Mouse (Mus musculus): ENCODE data around the gene Yipf7.
A peak's percentile ranks its signal among the peaks of the same experiment; 100 is the strongest.

Gene Yipf7

DNA sequence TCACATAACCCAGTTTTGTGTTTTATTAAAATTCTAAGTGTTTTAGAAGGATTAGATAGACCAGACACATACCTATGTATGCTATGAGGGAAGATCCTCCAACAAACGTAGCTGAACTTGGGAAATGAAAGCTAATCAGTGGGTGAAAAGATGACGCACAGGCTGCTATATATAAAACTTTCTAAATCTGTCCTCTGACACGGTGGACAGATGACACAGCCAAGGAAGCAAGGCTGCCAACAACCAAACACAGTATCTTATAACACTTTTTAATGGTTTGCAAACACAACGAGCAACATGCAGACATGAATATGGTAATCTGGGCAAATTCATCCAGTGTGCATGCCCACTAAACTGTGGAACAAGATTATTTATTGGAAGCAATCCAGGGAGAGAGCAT lies at the start of gene Yipf7:
Gene Yipf7 (minus strand): TSS at position 160 of the 400 bp plus-strand sequence.
- no peak for DNase-seq (ENCODE audit: low read depth, low spot score)

DNA sequence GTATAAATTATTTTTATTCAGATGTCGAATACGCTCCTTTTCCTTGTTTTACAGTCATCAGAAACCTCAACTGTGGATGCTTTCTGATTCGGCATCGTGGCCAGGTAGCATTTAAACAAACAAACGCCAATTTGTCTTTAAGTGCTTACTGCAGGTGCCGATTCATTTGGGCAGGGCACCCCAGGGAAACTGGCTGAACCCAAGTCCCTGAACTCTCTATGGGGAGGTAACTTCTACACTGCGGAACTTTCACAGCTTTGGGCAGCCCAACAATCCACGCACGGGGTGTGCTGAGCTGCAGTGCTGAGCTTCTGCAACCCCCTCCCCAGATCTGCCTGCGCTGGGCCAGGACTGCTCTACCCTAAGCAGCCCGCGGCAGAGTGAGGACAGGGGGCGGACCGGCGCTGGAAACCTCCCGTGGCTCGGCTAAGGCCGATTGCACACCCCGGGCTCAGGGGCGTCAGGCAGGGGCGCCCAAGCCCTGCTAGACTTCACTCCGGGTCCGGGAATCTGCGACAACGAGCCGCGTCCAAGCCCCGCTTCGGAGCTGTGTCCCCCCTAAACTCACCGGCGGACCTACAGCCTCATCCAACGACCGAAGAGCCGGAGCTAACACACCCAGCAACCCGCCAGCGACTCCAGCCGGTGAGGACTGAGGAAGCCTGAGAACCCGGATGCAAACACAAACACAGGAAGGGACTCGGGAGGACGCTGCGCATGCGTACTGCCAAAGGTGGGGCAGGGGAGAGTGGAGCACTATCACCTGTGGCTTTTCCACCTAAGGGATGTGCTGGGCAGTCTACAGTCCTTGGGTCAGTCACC lies 49.4 kb upstream of the Yipf7 start, which contains the start of gene Gnpda2:
Gene Gnpda2 (minus strand): TSS at position 701 of the 822 bp plus-strand sequence.
- DNase-seq (ENCODE audit: low read depth, low spot score) = peak; percentile 90

DNA sequence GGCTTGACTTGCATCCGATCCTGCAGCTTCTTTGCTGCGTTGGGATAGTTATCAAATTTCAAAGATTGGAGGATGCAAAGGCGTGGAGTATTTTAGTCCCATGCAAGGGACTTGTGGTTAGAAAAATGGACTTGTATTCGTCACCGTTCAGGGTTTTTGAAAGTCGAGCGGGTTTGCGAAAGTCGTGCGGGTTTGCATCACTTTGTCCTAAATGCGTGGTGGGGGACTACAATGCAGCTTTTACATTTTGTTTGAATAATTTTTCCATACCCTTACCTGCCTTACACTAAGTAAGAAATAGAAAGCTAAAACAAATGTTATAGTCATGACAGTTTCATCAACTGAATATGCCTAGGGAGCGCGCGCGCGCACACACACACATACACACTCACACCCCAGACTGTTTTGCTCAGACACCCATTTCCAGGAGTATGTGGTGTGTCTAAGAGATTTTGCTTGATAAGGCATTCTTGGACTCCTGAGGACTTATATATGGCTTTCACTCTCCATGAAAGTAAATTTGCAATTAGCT lies 15.0 kb upstream of the Yipf7 start:
- peak; percentile 54 for DNase-seq (ENCODE audit: low read depth, low spot score)

DNA sequence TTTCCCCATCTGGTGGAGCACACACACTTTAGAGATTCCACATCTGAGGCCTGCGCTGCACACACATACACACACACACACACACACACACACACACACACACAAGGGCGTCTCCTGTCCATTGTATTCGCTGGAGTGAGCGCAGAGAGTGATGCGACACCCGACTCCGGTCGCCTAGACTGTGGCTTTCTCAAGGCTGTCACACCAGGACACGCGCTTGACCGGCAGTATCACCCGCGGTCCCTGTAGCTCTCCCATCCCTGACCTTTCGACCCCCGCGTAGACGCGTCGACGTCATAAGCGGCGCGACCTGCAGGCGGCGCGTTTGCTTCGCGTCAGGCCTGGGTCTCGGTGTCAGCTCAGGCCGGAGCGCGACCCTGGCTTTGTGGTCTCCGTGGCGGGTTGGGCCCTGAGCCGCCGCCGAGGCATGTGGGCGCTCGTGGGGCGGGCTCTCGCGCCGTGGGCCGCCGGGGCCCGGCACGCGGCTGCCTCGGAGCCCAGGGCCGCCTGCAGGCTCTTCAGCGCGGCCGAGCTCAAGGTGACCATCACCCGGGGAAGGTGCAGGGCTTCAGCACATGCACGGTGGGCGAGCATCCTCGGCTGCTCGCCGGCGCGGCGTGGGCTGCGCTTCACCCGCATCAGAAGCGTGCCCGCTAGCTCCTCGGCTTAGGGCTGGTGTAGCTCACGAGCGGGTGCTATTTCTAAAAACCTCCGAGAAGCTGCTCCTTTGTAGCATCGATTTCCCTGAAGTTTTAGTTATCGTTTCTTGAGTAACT lies 14.4 kb upstream of the Yipf7 start, which contains the start of gene Guf1:
Gene Guf1 (plus strand): TSS at position 296 of the 776 bp plus-strand sequence.
- peak; percentile 94 for DNase-seq (ENCODE audit: low read depth, low spot score)

DNA sequence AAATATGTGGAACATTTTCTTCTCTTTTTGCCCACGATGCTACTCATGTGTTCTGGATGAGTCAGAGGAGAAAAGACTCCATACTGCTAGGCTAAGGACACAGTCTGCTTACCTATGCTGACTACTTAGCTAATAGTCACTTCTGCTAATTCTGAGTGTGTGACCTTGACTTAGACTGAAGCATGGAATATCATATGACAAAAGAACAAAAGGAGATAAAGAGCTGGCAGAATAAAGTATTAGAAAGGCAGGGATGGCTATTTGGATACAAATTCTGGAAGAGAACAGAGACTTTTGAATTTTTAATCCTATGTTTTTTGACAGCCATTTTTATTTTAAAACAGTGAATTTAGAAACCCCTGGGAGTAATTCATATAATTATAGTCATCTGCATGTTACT lies 768 bp downstream of the Yipf7 start:
- no peak for DNase-seq (ENCODE audit: low read depth, low spot score)

DNA sequence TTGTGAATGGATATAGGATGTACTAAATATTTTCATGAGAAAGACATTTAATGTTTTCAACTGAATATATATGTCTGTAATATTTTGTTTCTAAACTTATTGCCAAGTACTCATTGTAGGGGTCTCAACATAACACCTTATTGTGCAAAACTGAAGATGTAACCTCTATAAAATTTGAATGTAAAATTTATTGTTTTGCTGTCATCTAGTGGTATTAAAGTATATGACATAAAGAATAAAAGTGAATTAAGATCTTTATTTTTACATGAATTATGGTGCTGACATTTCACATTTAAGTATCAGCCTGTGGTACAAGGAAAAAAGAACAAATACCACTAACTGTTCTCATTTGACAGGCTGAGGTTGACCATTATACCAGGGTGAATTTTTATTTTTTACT lies 18.5 kb downstream of the Yipf7 start:
- DNase-seq (ENCODE audit: low read depth, low spot score) = no peak

DNA sequence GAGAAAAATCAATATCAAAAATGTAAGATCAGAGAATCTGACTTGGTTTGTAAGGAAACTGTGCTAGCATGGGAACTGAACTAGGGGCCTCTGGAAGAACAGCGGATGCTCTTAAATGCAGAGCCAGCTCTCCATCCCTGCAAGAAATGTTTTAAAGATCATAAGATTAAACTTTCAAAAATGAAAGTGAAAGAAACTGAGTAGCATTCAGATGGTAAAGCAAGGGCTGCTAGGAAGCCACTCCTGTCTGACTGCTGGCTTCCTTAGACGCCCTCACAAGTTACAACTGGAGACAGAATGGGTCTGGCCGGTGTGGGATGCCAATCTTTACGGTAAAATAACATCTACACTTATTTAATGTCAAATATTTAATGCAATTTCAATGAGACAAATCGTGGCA lies 20.4 kb downstream of the Yipf7 start:
- DNase-seq (ENCODE audit: low read depth, low spot score) = peak; percentile 27

DNA sequence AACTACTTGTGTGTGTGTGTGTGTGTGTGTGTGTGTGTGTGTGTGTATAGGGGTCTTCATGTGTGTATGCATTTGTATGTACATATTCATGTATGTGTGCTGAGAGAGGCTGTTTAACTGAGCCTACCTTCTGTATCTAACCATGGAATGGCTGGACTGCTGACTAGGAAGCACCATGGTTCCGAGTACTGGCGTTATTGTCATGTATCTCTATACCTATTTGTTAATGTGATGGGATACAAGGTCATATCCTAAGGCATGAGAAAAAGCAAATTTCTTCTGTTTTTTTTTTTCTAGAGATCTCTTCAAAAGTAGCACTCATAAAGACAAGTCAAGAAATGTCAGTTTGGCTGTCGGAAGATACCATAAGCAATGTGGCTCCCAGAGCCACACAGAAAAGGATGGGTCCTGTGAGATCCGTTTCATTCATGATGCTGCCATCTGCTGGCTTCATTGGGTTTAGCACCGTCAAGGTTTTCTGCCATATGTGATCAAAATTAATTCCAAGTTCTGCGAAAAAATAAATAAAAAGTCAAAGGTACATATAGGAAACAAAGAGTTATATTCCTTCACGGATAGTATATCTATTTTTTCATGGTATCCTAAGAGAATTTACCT lies 21.7 kb downstream of the Yipf7 start:
- DNase-seq (ENCODE audit: low read depth, low spot score) = peak; percentile 68

DNA sequence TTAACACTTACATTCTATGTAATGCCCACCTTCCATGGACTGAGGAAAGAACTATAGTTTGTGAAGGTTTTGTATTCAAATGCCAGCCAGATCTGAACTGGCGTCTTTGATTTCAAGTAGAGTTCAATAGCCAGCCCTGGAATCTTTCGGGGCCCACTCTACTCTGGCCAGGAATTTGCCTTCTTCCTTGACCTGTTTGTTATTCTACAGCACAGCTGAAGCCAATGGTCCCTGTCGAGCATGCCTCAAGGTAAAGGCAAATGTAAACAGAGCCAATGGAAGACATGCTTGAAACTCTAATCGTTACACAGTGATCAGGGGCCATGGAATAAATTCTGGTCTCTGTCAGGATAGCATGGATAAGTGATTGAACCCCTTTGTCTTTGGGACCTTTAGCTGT lies 30.2 kb downstream of the Yipf7 start:
- DNase-seq (ENCODE audit: low read depth, low spot score) = no peak

DNA sequence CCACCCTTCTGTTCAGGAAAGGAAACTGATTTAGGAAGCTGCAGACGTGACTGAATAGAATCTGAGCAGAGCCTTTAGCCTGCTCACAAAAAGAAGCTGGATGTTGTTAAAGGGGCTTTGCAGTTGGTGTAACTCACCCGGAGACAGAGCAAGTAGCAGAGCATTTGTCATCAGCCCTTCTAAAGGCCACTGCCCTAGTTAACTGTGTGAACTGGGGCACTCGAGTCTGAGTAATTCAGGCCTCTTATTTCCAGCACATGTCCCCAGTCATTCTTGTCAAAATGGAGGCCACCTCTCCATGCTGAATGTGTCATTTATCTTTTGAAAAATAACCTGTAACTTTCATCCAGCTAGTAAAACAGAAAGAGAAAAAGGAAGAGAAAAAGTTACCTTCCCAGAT lies 30.8 kb downstream of the Yipf7 start:
- no peak for DNase-seq (ENCODE audit: low read depth, low spot score)

DNA sequence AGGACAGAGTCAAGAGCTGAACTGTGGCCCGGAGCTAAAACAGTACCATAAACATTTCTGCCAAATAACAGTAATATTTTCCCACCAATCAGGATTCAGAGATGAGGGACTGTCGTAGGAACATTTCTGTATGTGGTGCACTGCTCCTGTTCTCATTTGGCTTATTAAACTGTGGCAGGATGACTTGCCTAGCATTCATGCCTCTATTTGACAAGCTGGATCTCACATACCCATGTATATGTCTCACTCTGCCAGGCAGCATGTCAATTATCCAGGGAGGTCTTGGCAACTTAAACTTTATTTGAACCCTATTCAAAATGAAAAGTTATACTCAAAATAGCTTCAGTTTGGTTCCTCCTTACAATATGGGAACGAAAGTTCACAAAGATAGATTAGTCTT lies 35.4 kb downstream of the Yipf7 start:
- no peak for DNase-seq (ENCODE audit: low read depth, low spot score)

DNA sequence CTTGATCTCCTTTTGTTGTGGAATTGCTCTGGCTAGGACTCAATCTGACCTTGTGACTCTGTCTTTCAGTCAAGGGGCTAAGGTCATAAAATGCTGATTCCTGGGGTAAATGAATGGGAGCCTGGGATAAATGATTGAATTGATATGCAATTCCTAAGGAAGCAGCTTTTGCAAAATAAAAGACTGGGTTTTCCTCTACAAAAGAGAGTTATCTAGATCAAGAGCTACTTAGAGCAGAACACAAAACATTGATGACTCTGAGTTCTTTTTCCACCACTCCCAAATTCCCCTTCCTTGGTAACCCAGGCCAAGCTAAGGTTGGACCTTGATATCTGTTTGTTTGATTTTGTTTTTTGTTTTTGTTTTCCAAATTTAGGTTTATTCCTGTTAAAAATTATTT lies 53.4 kb downstream of the Yipf7 start:
- no peak for DNase-seq (ENCODE audit: low read depth, low spot score)

DNA sequence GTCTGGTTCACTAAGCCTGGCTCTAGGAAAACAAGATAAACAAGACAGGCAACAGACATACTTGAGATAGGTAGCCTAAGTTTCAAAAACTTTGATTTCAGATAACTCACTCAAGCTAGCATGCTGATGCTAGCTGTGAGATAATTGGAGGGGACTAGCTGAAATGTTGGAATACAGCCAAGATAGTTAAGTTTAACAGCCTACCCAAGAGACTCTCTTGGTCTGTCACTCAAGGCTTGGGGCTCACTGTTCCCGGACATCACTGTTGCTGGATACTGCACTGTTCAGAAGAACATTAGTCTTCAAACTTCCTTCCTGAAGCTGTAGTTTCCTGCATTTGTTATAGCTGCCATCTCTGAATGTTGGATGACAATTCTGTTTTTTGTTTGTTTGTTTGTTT lies 74.9 kb downstream of the Yipf7 start:
- no peak for DNase-seq (ENCODE audit: low read depth, low spot score)
